ENCODE assay signal across 9 mouse cellular contexts in the genomic region with DNA sequence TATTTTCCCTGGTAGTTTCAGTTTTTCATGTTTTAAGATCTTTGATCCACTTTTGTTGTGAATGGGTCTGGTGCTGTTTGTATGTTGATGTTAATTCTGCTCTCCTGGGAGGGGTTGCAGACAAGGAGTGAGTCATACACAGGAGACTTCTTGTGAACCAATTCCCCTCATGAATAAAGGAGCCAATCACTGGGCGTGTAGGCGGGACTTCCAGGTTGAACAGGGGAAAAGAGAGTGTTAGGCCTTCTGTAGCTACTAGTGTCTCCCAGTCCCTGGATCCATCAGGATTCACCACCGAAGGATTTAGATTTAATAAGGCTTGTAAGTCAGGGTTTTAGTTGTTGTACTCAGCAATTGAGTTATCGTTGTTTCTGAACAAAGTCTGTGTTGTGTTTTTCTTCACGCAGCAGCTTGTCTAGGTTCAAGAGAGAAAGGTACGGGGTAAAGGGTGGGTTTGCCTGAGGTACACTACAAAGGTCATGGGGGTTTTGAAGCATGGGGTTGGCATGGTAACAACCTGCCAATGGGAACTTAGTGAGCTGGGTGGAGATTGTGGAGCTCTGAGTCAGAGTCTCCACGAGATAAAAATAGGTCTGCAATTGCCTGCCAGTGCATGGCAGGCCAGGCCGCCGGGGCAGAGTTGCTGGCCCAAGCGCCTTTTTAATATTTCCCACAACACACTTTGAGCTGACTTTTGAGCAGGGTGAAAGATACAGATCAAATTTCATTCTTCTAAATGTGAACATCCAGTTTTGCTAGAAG.
DNase-seq lines count a peak whose midpoint lies in the region; TF ChIP-seq lines count a peak whose summit lies in the region.
"Had no signal": no experiment of that assay in that cellular context is flagged by ENCODE, and none has a peak within 500 bp of the region (broad histone marks: within the 10 kb centered on the region; RNA-seq: fewer than 3 reads in every experiment).

No protein-coding gene starts in this region.

- TF ChIP-seq POLR2A in lung, adult 2 months (IDR thresholded peaks at IDR 0.05; ENCODE audit: borderline replicate concordance, extremely low read depth, low read depth, low read length) = no peak
- no peak for TF ChIP-seq POLR2A in bone marrow macrophage, adult 2 months (IDR thresholded peaks at IDR 0.05; ENCODE audit: borderline replicate concordance, low read depth, low read length)

- H3K79me2 ChIP-seq in macrophage (ENCODE audit: inconsistent target) = no peaks in the 10 kb centered on the region

- no peak overlapping the region for H3K4me3 ChIP-seq in lung, adult 2 months (replicated peaks; ENCODE audit: extremely low read depth, low read depth, low read length)
- peak overlapping the region; percentile 13; the same call in 1 of the 2 replicates for H3K4me3 ChIP-seq in bone marrow macrophage, adult 2 months (ENCODE audit: insufficient read depth, low read length)
- no peak overlapping the region for H3K4me3 ChIP-seq in macrophage (ENCODE audit: inconsistent target)
- no peak overlapping the region for H3K4me3 ChIP-seq in midbrain, embryonic 10.5 days
- H3K4me3 ChIP-seq: neural tube, embryonic 13.5 days had no signal

- no peaks in the 10 kb centered on the region; the same call in 1 of the 2 replicates for H3K36me3 ChIP-seq in macrophage (ENCODE audit: inconsistent target)
- H3K36me3 ChIP-seq in midbrain, embryonic 10.5 days = peaks cover 55% of the 10 kb centered on the region

- no peaks in the 10 kb centered on the region for H3K4me1 ChIP-seq in lung, adult 2 months (ENCODE audit: control insufficient read depth, insufficient read depth, low read length)
- peaks cover 17% of the 10 kb centered on the region for H3K4me1 ChIP-seq in bone marrow macrophage, adult 2 months (ENCODE audit: control insufficient read depth, insufficient read depth, low read length)
- no peaks in the 10 kb centered on the region for H3K4me1 ChIP-seq in midbrain, embryonic 10.5 days
- H3K4me1 ChIP-seq: neural tube, embryonic 13.5 days had no signal

- DNase-seq in lung, postnatal 14 days = peak; percentile 3
- no peak for DNase-seq in lung, adult 2 months
- peak; percentile 37 to 54 for DNase-seq in heart, postnatal 36 days
- DNase-seq in layer of hippocampus, postnatal 10 days (ENCODE audit: low spot score in 2 of 2) = no peak
- DNase-seq in midbrain, embryonic 10.5 days (ENCODE audit: low spot score) = no peak
- DNase-seq in left cerebral cortex, adult 9 months (ENCODE audit: low spot score in 2 of 2) = no peak

- 69% methylated on average over 10 of the region's 10 CpGs for whole genome bisulfite sequencing in lung, adult 2 months
- WGBS in macrophage (ENCODE audit: missing documents) = 78% methylated on average over 10 of the region's 10 CpGs
- WGBS in midbrain, embryonic 10.5 days = 90% methylated on average over 10 of the region's 10 CpGs

- no peaks in the 10 kb centered on the region for H3K9me3 ChIP-seq in midbrain, embryonic 10.5 days (replicated peaks)
- H3K9me3 ChIP-seq: neural tube, embryonic 13.5 days had no signal

- TF ChIP-seq CTCF in lung, adult 2 months (IDR thresholded peaks at IDR 0.05; ENCODE audit: insufficient read depth, low read length) = no peak
- no peak for TF ChIP-seq CTCF in bone marrow macrophage, adult 2 months (IDR thresholded peaks at IDR 0.05; ENCODE audit: low read depth, low read length)

- H3K27me3 ChIP-seq in midbrain, embryonic 10.5 days (ENCODE audit: low read depth, poor library complexity, severe bottlenecking) = no peaks in the 10 kb centered on the region
- H3K27me3 ChIP-seq: neural tube, embryonic 13.5 days had no signal

- H3K27ac ChIP-seq in bone marrow macrophage, adult 2 months (ENCODE audit: insufficient read depth, low read depth, low read length) = peak overlapping the region; percentile 72
- peak overlapping the region; percentile 37 for H3K27ac ChIP-seq in macrophage
- H3K27ac ChIP-seq in midbrain, embryonic 10.5 days (replicated peaks) = no peak overlapping the region
- H3K27ac ChIP-seq: neural tube, embryonic 13.5 days had no signal

- intact Hi-C loops in heart, postnatal 36 days (cut with DNase I) = no loop called here

Comparison
In these comparisons a context has a peak if more than half of its experiments do, and no peak if none do; other contexts are left out.
1. DNase-seq: peak in lung, postnatal 14 days (single experiment) and heart, postnatal 36 days (2 of 2); none in lung, adult 2 months (single experiment), layer of hippocampus, postnatal 10 days (0 of 2), midbrain, embryonic 10.5 days (single experiment) and left cerebral cortex, adult 9 months (0 of 2).